In genomic region chr6:29496270-29496669, GRCm38 (mm10) we compare ENCODE assay signal across 17 mouse cellular contexts. TPM values are rescaled to one million over a fixed set of nuclear protein-coding genes. Genes with fewer than 3 reads are reported as not detected.
DNase-seq lines count a peak whose midpoint lies in the region; ATAC-seq lines count a peak whose summit lies in the region.
"Had no signal": no experiment of that assay in that cellular context is flagged by ENCODE, and none has a peak within 500 bp of the region (broad histone marks: within the 10 kb centered on the region; RNA-seq: fewer than 3 reads in every experiment).

No protein-coding gene starts in this region.

- peak overlapping the region; percentile 8; the same call in 1 of the 2 replicates for H3K4me2 ChIP-seq in forebrain, embryonic 12.5 days
- no peak overlapping the region for H3K4me2 ChIP-seq in forebrain, embryonic 14.5 days (ENCODE audit: low read length)
- no peak overlapping the region for H3K4me2 ChIP-seq in hindbrain, embryonic 16.5 days (ENCODE audit: low read length)
- H3K4me2 ChIP-seq in midbrain, embryonic 11.5 days: no peak overlapping the region; the same call in 1 of the 2 replicates
- peak overlapping the region; percentile 9; the same call in 1 of the 2 replicates for H3K4me2 ChIP-seq in midbrain, embryonic 15.5 days
- H3K4me2 ChIP-seq: limb, embryonic 13.5 days had no signal

- H3K9ac ChIP-seq in forebrain, embryonic 12.5 days: no peak overlapping the region
- H3K9ac ChIP-seq in forebrain, embryonic 14.5 days (ENCODE audit: low read length): no peak overlapping the region
- H3K9ac ChIP-seq in hindbrain, embryonic 16.5 days (ENCODE audit: low read depth, low read length): no peak overlapping the region
- no peak overlapping the region for H3K9ac ChIP-seq in midbrain, embryonic 11.5 days (ENCODE audit: low read length)
- no peak overlapping the region for H3K9ac ChIP-seq in midbrain, embryonic 15.5 days
- H3K9ac ChIP-seq: limb, embryonic 13.5 days had no signal

- no peak overlapping the region for H3K27ac ChIP-seq in forebrain, embryonic 12.5 days
- H3K27ac ChIP-seq in forebrain, embryonic 14.5 days (ENCODE audit: low read depth, low read length): no peak overlapping the region
- no peak overlapping the region for H3K27ac ChIP-seq in hindbrain, embryonic 10.5 days
- no peak overlapping the region for H3K27ac ChIP-seq in hindbrain, embryonic 16.5 days (ENCODE audit: low read depth, low read length)
- no peak overlapping the region for H3K27ac ChIP-seq in midbrain, embryonic 10.5 days (replicated peaks)
- H3K27ac ChIP-seq in midbrain, embryonic 11.5 days (ENCODE audit: low read depth, low read length): no peak overlapping the region
- no peak overlapping the region for H3K27ac ChIP-seq in midbrain, embryonic 15.5 days
- H3K27ac ChIP-seq: limb, embryonic 13.5 days had no signal

- peaks cover 52% of the 10 kb centered on the region for H3K27me3 ChIP-seq in forebrain, embryonic 12.5 days
- peaks cover 25% of the 10 kb centered on the region for H3K27me3 ChIP-seq in forebrain, embryonic 14.5 days (replicated peaks; ENCODE audit: control insufficient read depth, insufficient read depth, low read length)
- H3K27me3 ChIP-seq in hindbrain, embryonic 10.5 days (ENCODE audit: insufficient read depth, poor library complexity, severe bottlenecking): peaks cover 73% of the 10 kb centered on the region
- peaks cover 14% of the 10 kb centered on the region for H3K27me3 ChIP-seq in hindbrain, embryonic 16.5 days (replicated peaks; ENCODE audit: control insufficient read depth, insufficient read depth, low read length)
- peaks cover 78% of the 10 kb centered on the region for H3K27me3 ChIP-seq in midbrain, embryonic 10.5 days (ENCODE audit: low read depth, poor library complexity, severe bottlenecking)
- H3K27me3 ChIP-seq in midbrain, embryonic 11.5 days (ENCODE audit: control insufficient read depth, insufficient read depth, low read length): peaks cover 22% of the 10 kb centered on the region
- peaks cover 39% of the 10 kb centered on the region for H3K27me3 ChIP-seq in midbrain, embryonic 15.5 days (replicated peaks)

- no peak for ATAC-seq in forebrain, embryonic 12.5 days (ENCODE audit: low FRiP score)
- ATAC-seq in forebrain, embryonic 14.5 days: no peak
- ATAC-seq in hindbrain, embryonic 16.5 days: no peak
- ATAC-seq in midbrain, embryonic 11.5 days (ENCODE audit: low FRiP score): no peak
- no peak for ATAC-seq in midbrain, embryonic 15.5 days (replicated peaks)

- no peak for DNase-seq in forebrain, embryonic 14.5 days (ENCODE audit: low spot score)
- no peak for DNase-seq in hindbrain, embryonic 10.5 days (ENCODE audit: low spot score)
- no peak for DNase-seq in midbrain, embryonic 10.5 days (ENCODE audit: low spot score)
- DNase-seq in midbrain, embryonic 11.5 days (ENCODE audit: low spot score, missing footprints): no peak
- DNase-seq in layer of hippocampus, adult 9-10 months (ENCODE audit: low spot score): no peak
- DNase-seq: adrenal gland, postnatal 10 days; cerebellum, adult 9-10 months; gastrocnemius, postnatal 14 days; kidney, postnatal 36 days; lung, adult 18-20 months; right cerebral cortex, postnatal 14 days; thymus, adult 2 months had no signal

- peak overlapping the region; percentile 5; the same call in 1 of the 2 replicates for H3K4me3 ChIP-seq in forebrain, embryonic 12.5 days (replicated peaks)
- H3K4me3 ChIP-seq in forebrain, embryonic 14.5 days (ENCODE audit: low read depth, low read length): no peak overlapping the region
- peak overlapping the region; percentile 12; the same call in 1 of the 2 replicates for H3K4me3 ChIP-seq in hindbrain, embryonic 10.5 days
- no peak overlapping the region; the same call in 1 of the 2 replicates for H3K4me3 ChIP-seq in hindbrain, embryonic 16.5 days (ENCODE audit: low read length)
- peak overlapping the region; percentile 29 for H3K4me3 ChIP-seq in midbrain, embryonic 10.5 days
- H3K4me3 ChIP-seq in midbrain, embryonic 11.5 days (ENCODE audit: low read depth, low read length): no peak overlapping the region
- no peak overlapping the region for H3K4me3 ChIP-seq in midbrain, embryonic 15.5 days
- H3K4me3 ChIP-seq: limb, embryonic 13.5 days had no signal

- 24% methylated on average over 22 of the region's 25 CpGs for WGBS in forebrain, embryonic 12.5 days
- WGBS in forebrain, embryonic 14.5 days: 11% methylated on average over 25 of the region's 25 CpGs
- WGBS in hindbrain, embryonic 10.5 days: 12% methylated on average over 25 of the region's 25 CpGs
- 13% methylated on average over 24 of the region's 25 CpGs for WGBS in hindbrain, embryonic 16.5 days
- WGBS in midbrain, embryonic 10.5 days: 10% methylated on average over 25 of the region's 25 CpGs
- 22% methylated on average over 25 of the region's 25 CpGs for WGBS in midbrain, embryonic 11.5 days
- WGBS in midbrain, embryonic 15.5 days: 11% methylated on average over 25 of the region's 25 CpGs

- no peaks in the 10 kb centered on the region for H3K9me3 ChIP-seq in forebrain, embryonic 12.5 days
- no peaks in the 10 kb centered on the region for H3K9me3 ChIP-seq in forebrain, embryonic 14.5 days (replicated peaks; ENCODE audit: control insufficient read depth, low read length)
- no peaks in the 10 kb centered on the region for H3K9me3 ChIP-seq in hindbrain, embryonic 10.5 days
- H3K9me3 ChIP-seq in hindbrain, embryonic 16.5 days (ENCODE audit: control insufficient read depth, low read length): no peaks in the 10 kb centered on the region
- H3K9me3 ChIP-seq in midbrain, embryonic 10.5 days (replicated peaks): no peaks in the 10 kb centered on the region
- no peaks in the 10 kb centered on the region for H3K9me3 ChIP-seq in midbrain, embryonic 11.5 days (ENCODE audit: control insufficient read depth, low read length)
- no peaks in the 10 kb centered on the region for H3K9me3 ChIP-seq in midbrain, embryonic 15.5 days
- H3K9me3 ChIP-seq: G1E; limb, embryonic 13.5 days had no signal

- H3K36me3 ChIP-seq in forebrain, embryonic 12.5 days (replicated peaks): no peaks in the 10 kb centered on the region
- no peaks in the 10 kb centered on the region for H3K36me3 ChIP-seq in forebrain, embryonic 14.5 days (ENCODE audit: control insufficient read depth, insufficient read depth, low read length)
- H3K36me3 ChIP-seq in hindbrain, embryonic 10.5 days: 0 out of 2 replicates have a peak, but pooled peaks cover 5% of the 10 kb centered on the region
- no peaks in the 10 kb centered on the region for H3K36me3 ChIP-seq in hindbrain, embryonic 16.5 days (ENCODE audit: control insufficient read depth, insufficient read depth, low read length)
- no peaks in the 10 kb centered on the region for H3K36me3 ChIP-seq in midbrain, embryonic 10.5 days
- H3K36me3 ChIP-seq in midbrain, embryonic 11.5 days (ENCODE audit: control insufficient read depth, insufficient read depth, low read length): no peaks in the 10 kb centered on the region
- H3K36me3 ChIP-seq in midbrain, embryonic 15.5 days (replicated peaks): no peaks in the 10 kb centered on the region
- H3K36me3 ChIP-seq: G1E had no signal

- no peaks in the 10 kb centered on the region for H3K4me1 ChIP-seq in forebrain, embryonic 12.5 days
- no peaks in the 10 kb centered on the region for H3K4me1 ChIP-seq in forebrain, embryonic 14.5 days (ENCODE audit: control insufficient read depth, insufficient read depth, low read length)
- peaks cover 21% of the 10 kb centered on the region for H3K4me1 ChIP-seq in hindbrain, embryonic 10.5 days (replicated peaks)
- no peaks in the 10 kb centered on the region for H3K4me1 ChIP-seq in hindbrain, embryonic 16.5 days (ENCODE audit: control insufficient read depth, insufficient read depth, low read depth, low read length)
- peaks cover 17% of the 10 kb centered on the region for H3K4me1 ChIP-seq in midbrain, embryonic 10.5 days
- peaks cover 4% of the 10 kb centered on the region; the same call in 1 of the 2 replicates for H3K4me1 ChIP-seq in midbrain, embryonic 11.5 days (ENCODE audit: control insufficient read depth, insufficient read depth, low read length)
- peaks cover 3% of the 10 kb centered on the region; the same call in 1 of the 2 replicates for H3K4me1 ChIP-seq in midbrain, embryonic 15.5 days
- H3K4me1 ChIP-seq: limb, embryonic 13.5 days had no signal

RNA-seq across cellular contexts. Expression of gene Kcp, which starts 11.5 kb away (rescaled TPM):
- 9.4 and 10.8 TPM in 2 replicates for polyA plus RNA-seq in forebrain, embryonic 12.5 days (2016; fragmentation: Nextera tagmentation; extraction: Ambion mirVana)
- 5.8 and 10.6 TPM in 2 replicates for polyA plus RNA-seq in forebrain, embryonic 14.5 days (2014; fragmentation: Nextera tagmentation; extraction: Ambion mirVana)
- 13.5 TPM in 2 replicates for polyA plus RNA-seq in hindbrain, embryonic 10.5 days (2016; fragmentation: Nextera tagmentation; extraction: Ambion mirVana)
- polyA plus RNA-seq in hindbrain, embryonic 16.5 days (2015; fragmentation: Nextera tagmentation; extraction: Ambion mirVana): 15.0 and 22.9 TPM in 2 replicates
- 11.4 and 13.7 TPM in 2 replicates for polyA plus RNA-seq in midbrain, embryonic 10.5 days (2016; fragmentation: Nextera tagmentation; extraction: Ambion mirVana)
- polyA plus RNA-seq in midbrain, embryonic 11.5 days (2014; fragmentation: Nextera tagmentation; extraction: Ambion mirVana): 5.6 and 6.8 TPM in 2 replicates
- polyA plus RNA-seq in midbrain, embryonic 15.5 days (2015; fragmentation: Nextera tagmentation; extraction: Ambion mirVana): 18.9 and 20.9 TPM in 2 replicates

RNA-seq across cellular contexts. Expression of gene Atp6v1fnb, which starts 25.0 kb away (rescaled TPM):
- polyA plus RNA-seq in forebrain, embryonic 12.5 days (2016; fragmentation: Nextera tagmentation; extraction: Ambion mirVana): 0.37 TPM in 1 of 2 replicates, not detected in the other
- 0.27 TPM in 1 of 2 replicates, not detected in the other for polyA plus RNA-seq in forebrain, embryonic 14.5 days (2014; fragmentation: Nextera tagmentation; extraction: Ambion mirVana)
- not detected in 2 replicates for polyA plus RNA-seq in hindbrain, embryonic 10.5 days (2016; fragmentation: Nextera tagmentation; extraction: Ambion mirVana)
- polyA plus RNA-seq in hindbrain, embryonic 16.5 days (2015; fragmentation: Nextera tagmentation; extraction: Ambion mirVana): 0.56 TPM in 1 of 2 replicates, not detected in the other
- polyA plus RNA-seq in midbrain, embryonic 10.5 days (2016; fragmentation: Nextera tagmentation; extraction: Ambion mirVana): not detected in 2 replicates
- polyA plus RNA-seq in midbrain, embryonic 11.5 days (2014; fragmentation: Nextera tagmentation; extraction: Ambion mirVana): 0.20 and 0.25 TPM in 2 replicates
- polyA plus RNA-seq in midbrain, embryonic 15.5 days (2015; fragmentation: Nextera tagmentation; extraction: Ambion mirVana): 0.27 and 1.0 TPM in 2 replicates
- polyA plus RNA-seq: G1E; limb, embryonic 13.5 days had no signal

RNA-seq across cellular contexts. Expression of gene Atp6v1f, which starts 28.8 kb away (rescaled TPM):
- polyA plus RNA-seq in forebrain, embryonic 12.5 days (2016; fragmentation: Nextera tagmentation; extraction: Ambion mirVana): 196 and 197 TPM in 2 replicates
- 340 and 395 TPM in 2 replicates for polyA plus RNA-seq in forebrain, embryonic 14.5 days (2014; fragmentation: Nextera tagmentation; extraction: Ambion mirVana)
- polyA plus RNA-seq in hindbrain, embryonic 10.5 days (2016; fragmentation: Nextera tagmentation; extraction: Ambion mirVana): 226 and 252 TPM in 2 replicates
- 341 and 394 TPM in 2 replicates for polyA plus RNA-seq in hindbrain, embryonic 16.5 days (2015; fragmentation: Nextera tagmentation; extraction: Ambion mirVana)
- polyA plus RNA-seq in midbrain, embryonic 10.5 days (2016; fragmentation: Nextera tagmentation; extraction: Ambion mirVana): 202 and 219 TPM in 2 replicates
- 178 and 199 TPM in 2 replicates for polyA plus RNA-seq in midbrain, embryonic 11.5 days (2014; fragmentation: Nextera tagmentation; extraction: Ambion mirVana)
- 342 and 365 TPM in 2 replicates for polyA plus RNA-seq in midbrain, embryonic 15.5 days (2015; fragmentation: Nextera tagmentation; extraction: Ambion mirVana)

RNA-seq across cellular contexts. Expression of gene Irf5, which starts 30.2 kb away (rescaled TPM):
- 0.95 and 1.3 TPM in 2 replicates for polyA plus RNA-seq in forebrain, embryonic 12.5 days (2016; fragmentation: Nextera tagmentation; extraction: Ambion mirVana)
- 0.98 and 1.4 TPM in 2 replicates for polyA plus RNA-seq in forebrain, embryonic 14.5 days (2014; fragmentation: Nextera tagmentation; extraction: Ambion mirVana)
- polyA plus RNA-seq in hindbrain, embryonic 10.5 days (2016; fragmentation: Nextera tagmentation; extraction: Ambion mirVana): 2.8 and 3.1 TPM in 2 replicates
- polyA plus RNA-seq in hindbrain, embryonic 16.5 days (2015; fragmentation: Nextera tagmentation; extraction: Ambion mirVana): 2.2 and 3.3 TPM in 2 replicates
- polyA plus RNA-seq in midbrain, embryonic 10.5 days (2016; fragmentation: Nextera tagmentation; extraction: Ambion mirVana): 2.1 and 2.2 TPM in 2 replicates
- 1.2 and 1.6 TPM in 2 replicates for polyA plus RNA-seq in midbrain, embryonic 11.5 days (2014; fragmentation: Nextera tagmentation; extraction: Ambion mirVana)
- polyA plus RNA-seq in midbrain, embryonic 15.5 days (2015; fragmentation: Nextera tagmentation; extraction: Ambion mirVana): 2.0 and 2.1 TPM in 2 replicates

Comparison
In these comparisons a context has a peak if more than half of its experiments do, and no peak if none do; other contexts are left out.
1. H3K4me2 ChIP-seq: peak in forebrain, embryonic 12.5 days (single experiment) and midbrain, embryonic 15.5 days (single experiment); none in forebrain, embryonic 14.5 days (single experiment), hindbrain, embryonic 16.5 days (single experiment) and midbrain, embryonic 11.5 days (single experiment).
2. H3K4me3 ChIP-seq: peak in forebrain, embryonic 12.5 days (single experiment), hindbrain, embryonic 10.5 days (single experiment) and midbrain, embryonic 10.5 days (single experiment); none in forebrain, embryonic 14.5 days (single experiment), hindbrain, embryonic 16.5 days (single experiment), midbrain, embryonic 11.5 days (single experiment) and midbrain, embryonic 15.5 days (single experiment).